Comparison of ENCODE assay signal across 7 mouse cellular contexts in genomic region chr1:168598191-168598667, GRCm38 (mm10).
A peak's percentile ranks its signal among the peaks of the same experiment; 100 is the strongest.
DNase-seq lines count a peak whose midpoint lies in the region; ATAC-seq and TF ChIP-seq lines count a peak whose summit lies in the region.

No protein-coding gene starts in this region.

- TF ChIP-seq CTCF in lung, postnatal 0 days (IDR thresholded peaks at IDR 0.05), result no peak
- no peak for TF ChIP-seq CTCF in stomach, postnatal 0 days (IDR thresholded peaks at IDR 0.05; ENCODE audit: low read depth)

- H3K4me1 ChIP-seq in neural tube, embryonic 11.5 days (ENCODE audit: control insufficient read depth, insufficient read depth, low read length), result peaks cover 4% of the 10 kb centered on the region; the same call in 1 of the 2 replicates
- peaks cover 10% of the 10 kb centered on the region for H3K4me1 ChIP-seq in forebrain, embryonic 16.5 days (replicated peaks; ENCODE audit: control insufficient read depth, insufficient read depth, low read length)
- peaks cover 12% of the 10 kb centered on the region; the same call in 1 of the 2 replicates for H3K4me1 ChIP-seq in lung, postnatal 0 days (ENCODE audit: insufficient read depth, low read depth, low read length)
- H3K4me1 ChIP-seq in stomach, postnatal 0 days (replicated peaks; ENCODE audit: control insufficient read depth, insufficient read depth), result peaks cover 2% of the 10 kb centered on the region; the same call in 1 of the 2 replicates

- no peak overlapping the region for H3K9ac ChIP-seq in neural tube, embryonic 11.5 days (ENCODE audit: low read length)
- H3K9ac ChIP-seq in forebrain, embryonic 16.5 days (replicated peaks; ENCODE audit: low read depth, low read length), result 0 out of 2 replicates have a peak overlapping the region, but pooled peaks have one; percentile 14
- no peak overlapping the region for H3K9ac ChIP-seq in lung, postnatal 0 days (replicated peaks; ENCODE audit: low read depth)
- H3K9ac ChIP-seq in stomach, postnatal 0 days (ENCODE audit: low read length), result no peak overlapping the region

- no peaks in the 10 kb centered on the region for H3K27me3 ChIP-seq in neural tube, embryonic 11.5 days (ENCODE audit: control insufficient read depth, insufficient read depth, low read length)
- no peaks in the 10 kb centered on the region for H3K27me3 ChIP-seq in forebrain, embryonic 16.5 days (replicated peaks; ENCODE audit: control insufficient read depth, insufficient read depth, low read length)
- no peaks in the 10 kb centered on the region for H3K27me3 ChIP-seq in lung, postnatal 0 days (replicated peaks; ENCODE audit: insufficient read depth, low read length)
- no peaks in the 10 kb centered on the region for H3K27me3 ChIP-seq in stomach, postnatal 0 days (ENCODE audit: control insufficient read depth, insufficient read depth, low read length)

- H3K4me2 ChIP-seq in neural tube, embryonic 11.5 days (ENCODE audit: low read depth), result peak overlapping the region; percentile 33
- peak overlapping the region; percentile 45 for H3K4me2 ChIP-seq in forebrain, embryonic 16.5 days (ENCODE audit: low read length)
- peak overlapping the region; percentile 48 for H3K4me2 ChIP-seq in lung, postnatal 0 days (replicated peaks; ENCODE audit: low read depth, low read length)
- peak overlapping the region; percentile 33 for H3K4me2 ChIP-seq in stomach, postnatal 0 days (replicated peaks; ENCODE audit: low read depth)

- H3K4me3 ChIP-seq in neural tube, embryonic 11.5 days (ENCODE audit: low read depth, low read length), result no peak overlapping the region
- H3K4me3 ChIP-seq in forebrain, embryonic 16.5 days (replicated peaks; ENCODE audit: low read length), result peak overlapping the region; percentile 5; the same call in 1 of the 2 replicates
- no peak overlapping the region; the same call in 1 of the 2 replicates for H3K4me3 ChIP-seq in lung, postnatal 0 days (ENCODE audit: low read depth, low read length)
- peak overlapping the region; percentile 6 for H3K4me3 ChIP-seq in stomach, postnatal 0 days (ENCODE audit: low read depth, low read length)

- DNase-seq in neural tube, embryonic 11.5 days (ENCODE audit: low spot score), result no peak
- DNase-seq in neural tube, embryonic 10.5 days (ENCODE audit: extremely low spot score, low spot score), result no peak
- DNase-seq in lung, postnatal 0 days (ENCODE audit: low spot score), result peak; percentile 90
- peak; percentile 18 for DNase-seq in stomach, postnatal 0 days (ENCODE audit: low spot score)
- no peak for DNase-seq in right cerebral cortex, postnatal 25 days
- DNase-seq in left cerebral cortex, adult 18-20 months (ENCODE audit: low spot score in 2 of 2), result no peak

- H3K27ac ChIP-seq in neural tube, embryonic 11.5 days (ENCODE audit: low read depth, low read length), result no peak overlapping the region
- no peak overlapping the region for H3K27ac ChIP-seq in forebrain, embryonic 16.5 days (ENCODE audit: low read length)
- no peak overlapping the region for H3K27ac ChIP-seq in lung, postnatal 0 days (ENCODE audit: low read length)
- peak overlapping the region; percentile 61 for H3K27ac ChIP-seq in stomach, postnatal 0 days (replicated peaks)

- peak; percentile 97 for TF ChIP-seq EP300 in lung, postnatal 0 days (IDR thresholded peaks at IDR 0.05)
- peak; percentile 94 for TF ChIP-seq EP300 in stomach, postnatal 0 days (optimal IDR thresholded peaks at IDR 0.05)

- H3K9me3 ChIP-seq in neural tube, embryonic 11.5 days (ENCODE audit: control insufficient read depth, low read length), result no peaks in the 10 kb centered on the region
- H3K9me3 ChIP-seq in forebrain, embryonic 16.5 days (ENCODE audit: control insufficient read depth, low read length), result no peaks in the 10 kb centered on the region
- no peaks in the 10 kb centered on the region for H3K9me3 ChIP-seq in lung, postnatal 0 days (ENCODE audit: low read length)
- no peaks in the 10 kb centered on the region for H3K9me3 ChIP-seq in stomach, postnatal 0 days (ENCODE audit: control insufficient read depth, low read length)

- 19% methylated on average over 11 of the region's 11 CpGs for WGBS in neural tube, embryonic 11.5 days
- 11% methylated on average over 11 of the region's 11 CpGs for WGBS in forebrain, embryonic 16.5 days
- 2% methylated on average over 11 of the region's 11 CpGs for WGBS in lung, postnatal 0 days
- WGBS in stomach, postnatal 0 days, result 5% methylated on average over 11 of the region's 11 CpGs

- ATAC-seq in neural tube, embryonic 11.5 days (ENCODE audit: insufficient read depth, low FRiP score, low TSS enrichment), result no peak
- no peak for ATAC-seq in forebrain, embryonic 16.5 days
- peak; percentile 73 for ATAC-seq in lung, postnatal 0 days
- ATAC-seq in stomach, postnatal 0 days (ENCODE audit: low FRiP score, low TSS enrichment), result peak; percentile 68; the same call in 1 of the 2 replicates

- H3K36me3 ChIP-seq in neural tube, embryonic 11.5 days (ENCODE audit: control insufficient read depth, insufficient read depth, low read length), result no peaks in the 10 kb centered on the region
- no peaks in the 10 kb centered on the region for H3K36me3 ChIP-seq in forebrain, embryonic 16.5 days (ENCODE audit: control insufficient read depth, insufficient read depth)
- H3K36me3 ChIP-seq in lung, postnatal 0 days (ENCODE audit: insufficient read depth, low read length), result no peaks in the 10 kb centered on the region
- H3K36me3 ChIP-seq in stomach, postnatal 0 days (ENCODE audit: control insufficient read depth, insufficient read depth, low read length), result no peaks in the 10 kb centered on the region

Comparison
In these comparisons a context has a peak if more than half of its experiments do, and no peak if none do; other contexts are left out.
1. ATAC-seq: peak in lung, postnatal 0 days (single experiment) and stomach, postnatal 0 days (single experiment); none in neural tube, embryonic 11.5 days (single experiment) and forebrain, embryonic 16.5 days (single experiment).
2. DNase-seq: peak in lung, postnatal 0 days (single experiment) and stomach, postnatal 0 days (single experiment); none in neural tube, embryonic 11.5 days (single experiment), neural tube, embryonic 10.5 days (single experiment), right cerebral cortex, postnatal 25 days (single experiment) and left cerebral cortex, adult 18-20 months (0 of 2).
3. H3K4me3 ChIP-seq: peak in forebrain, embryonic 16.5 days (single experiment) and stomach, postnatal 0 days (single experiment); none in neural tube, embryonic 11.5 days (single experiment) and lung, postnatal 0 days (single experiment).
4. Peak in every context shown above with its lines, with median percentiles within 50 percentile points of each other: H3K4me2 ChIP-seq.